Mouse (Mus musculus) right cerebral cortex, postnatal 25 days (tissue): Measurements from ENCODE around the gene Gm48552.

Source experiments
- DNase-seq: peaks from one replicate; pipeline ENCODE4 v3.0.0; 2022

Gm48552 gene

GRCm38 (mm10) chr10:81407539-81408423 is 19.0 kb downstream of the Gm48552 start:
- peak; percentile 72 for DNase-seq

DNA sequence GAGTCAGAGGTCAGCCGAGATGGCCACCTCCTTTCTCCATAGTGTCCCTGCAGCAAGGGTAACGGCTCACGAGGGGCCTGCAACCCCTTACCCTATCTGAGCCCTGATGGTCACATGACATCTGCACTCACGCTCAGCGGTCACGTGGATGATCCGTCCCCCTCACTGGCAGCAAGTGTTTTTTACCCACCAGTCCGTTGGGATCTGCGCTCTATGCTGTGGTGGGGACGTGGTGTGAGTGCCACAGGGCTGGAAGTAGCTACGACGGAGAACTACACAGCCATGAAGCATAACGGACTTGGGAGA is 19.6 kb downstream of the Gm48552 start:
- no peak for DNase-seq

GRCm38 (mm10) chr10:81408871-81409291 is 20.1 kb downstream of the Gm48552 start:
- DNase-seq, result no peak

DNA sequence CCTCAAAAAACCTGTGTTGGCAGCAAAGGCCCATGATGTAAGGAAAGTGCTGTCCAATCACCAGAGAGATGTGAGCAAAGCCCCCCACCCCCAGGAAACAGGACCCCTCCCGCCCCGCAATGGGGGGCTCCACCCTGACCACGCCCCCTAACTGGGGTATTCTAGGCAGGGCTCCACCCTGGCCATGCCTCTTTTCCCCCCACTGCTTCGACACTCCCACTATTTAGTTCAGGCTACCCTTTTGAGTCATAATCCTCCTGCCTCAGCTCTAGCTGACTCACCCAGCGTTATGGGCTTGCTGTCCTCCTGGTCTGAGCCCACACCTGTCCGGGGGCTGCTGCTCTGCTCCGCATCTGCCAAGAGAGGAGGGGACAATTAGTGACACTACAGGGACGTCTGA is 20.5 kb downstream of the Gm48552 start:
- no peak for DNase-seq

DNA sequence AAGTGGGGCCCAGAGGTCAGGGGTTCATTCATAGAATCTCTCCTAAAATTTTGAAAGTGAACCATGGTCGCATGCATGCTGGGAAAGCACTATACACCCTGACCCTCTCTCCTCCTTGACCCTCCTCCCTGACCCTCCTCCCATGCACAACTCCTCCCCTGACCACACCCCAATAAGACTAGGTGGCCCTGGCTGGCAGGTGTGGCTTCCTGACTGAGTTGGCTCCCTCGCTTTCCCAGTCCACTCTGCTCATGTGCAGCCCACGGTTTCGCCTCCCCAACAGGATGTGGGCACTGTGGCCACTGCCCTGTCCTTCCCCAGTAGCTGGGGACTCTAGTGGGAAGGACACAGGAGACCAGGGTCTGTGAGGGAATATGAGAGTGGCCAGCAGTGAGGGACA is 21.5 kb downstream of the Gm48552 start:
- DNase-seq, result no peak

DNA sequence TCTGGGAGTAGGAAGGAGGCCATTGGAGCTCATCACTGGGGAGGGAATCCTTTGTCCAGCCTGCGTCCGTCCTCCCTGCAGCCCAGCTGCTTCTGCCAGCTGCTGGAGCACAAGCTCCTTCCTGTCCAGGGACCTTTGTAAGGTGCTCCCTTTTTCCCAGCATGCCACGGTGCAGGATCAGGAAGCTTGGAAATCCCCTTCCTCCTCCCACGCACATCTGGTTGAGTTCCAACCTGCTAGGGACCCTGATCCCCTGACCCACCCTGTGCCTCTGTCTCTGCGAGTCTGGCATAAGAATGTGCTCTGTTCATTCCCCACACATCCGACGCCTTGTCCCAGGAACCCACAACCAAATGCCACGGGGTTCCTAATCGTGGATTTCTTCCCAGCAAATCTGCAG is 22.2 kb downstream of the Gm48552 start:
- no peak for DNase-seq

DNA sequence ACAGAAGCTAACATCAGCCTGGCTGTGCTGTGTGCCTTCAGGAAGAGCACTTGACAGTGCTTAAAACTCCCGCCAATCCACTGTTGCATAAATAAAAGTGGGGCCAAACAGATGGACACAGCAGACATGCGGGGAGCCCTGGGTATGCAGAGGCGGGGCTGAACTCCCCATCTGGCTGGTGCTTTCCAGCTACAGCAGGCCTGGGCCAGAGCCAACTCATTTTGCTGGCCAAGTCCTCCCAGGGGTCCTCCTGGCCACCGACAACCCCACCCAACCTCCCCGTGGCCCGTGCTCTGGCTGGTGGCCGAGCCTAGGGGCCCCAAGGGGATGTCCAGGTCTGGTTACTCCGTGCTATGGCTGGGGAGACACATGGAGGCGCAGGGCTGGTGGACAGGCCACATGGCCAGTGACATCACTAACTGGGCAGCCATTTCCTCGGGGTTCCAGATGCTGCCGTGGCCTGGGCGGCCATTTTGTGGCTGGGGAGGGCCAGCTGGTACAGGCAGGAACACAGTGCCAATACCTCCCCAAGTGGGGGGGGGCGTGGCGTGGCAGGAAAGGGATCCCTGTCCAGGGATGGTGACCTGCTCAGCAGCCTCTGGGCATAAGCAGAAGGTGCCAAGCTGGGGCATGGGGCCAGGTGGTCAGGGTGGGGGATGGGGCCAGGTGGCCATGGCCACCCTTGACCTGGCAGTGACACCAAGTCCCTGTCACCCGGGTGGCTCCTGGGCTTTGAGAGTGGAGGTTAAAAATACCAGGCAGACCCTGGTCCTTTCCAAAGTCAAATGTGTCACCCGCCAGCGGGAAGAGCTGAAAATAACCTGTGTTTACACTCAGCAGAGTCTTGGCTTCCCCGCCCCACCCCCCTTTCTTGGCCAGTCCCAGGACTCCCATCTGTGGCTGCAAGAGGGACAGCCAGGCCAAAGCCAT is 22.9 kb downstream of the Gm48552 start:
- DNase-seq, result peak; percentile 71

DNA sequence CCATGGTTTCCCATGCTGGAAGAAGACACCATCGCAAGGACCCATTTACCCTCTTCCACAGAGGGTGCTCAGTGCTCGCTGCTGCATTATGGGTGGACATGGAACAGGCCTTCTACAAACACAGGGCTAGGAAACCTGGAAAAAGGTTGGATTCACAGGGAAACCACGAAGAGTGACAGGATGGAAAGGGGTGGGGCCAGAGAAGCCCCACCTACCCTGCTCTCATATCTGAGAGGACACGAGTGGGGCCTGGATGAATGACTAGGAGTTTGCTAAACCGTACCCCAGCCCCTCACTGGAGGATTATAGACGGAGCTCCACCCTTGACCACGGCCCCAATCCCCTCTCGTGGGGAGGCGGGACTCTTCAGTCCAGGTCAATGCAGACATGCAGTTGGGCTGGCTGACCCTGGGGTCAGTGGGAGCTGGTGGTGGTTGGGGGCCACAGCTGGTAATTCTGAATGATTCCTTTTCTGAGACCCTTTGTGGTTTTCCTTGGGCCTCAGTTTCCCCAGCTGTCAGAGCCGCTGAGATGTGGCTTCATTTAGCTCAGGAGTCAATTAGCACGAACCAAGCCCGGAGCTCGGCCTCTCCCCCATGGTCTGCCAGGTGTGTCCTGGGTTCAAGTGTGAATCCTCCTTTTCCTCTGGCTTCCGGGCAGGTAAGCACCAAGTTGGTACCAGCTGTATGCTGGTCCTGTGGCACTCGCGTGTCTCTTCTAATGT is 23.9 kb downstream of the Gm48552 start:
- no peak for DNase-seq

GRCm38 (mm10) chr10:81413310-81414261 is 24.8 kb downstream of the Gm48552 start:
- peak; percentile 79 for DNase-seq

GRCm38 (mm10) chr10:81414682-81415081 is 25.9 kb downstream of the Gm48552 start:
- no peak for DNase-seq

DNA sequence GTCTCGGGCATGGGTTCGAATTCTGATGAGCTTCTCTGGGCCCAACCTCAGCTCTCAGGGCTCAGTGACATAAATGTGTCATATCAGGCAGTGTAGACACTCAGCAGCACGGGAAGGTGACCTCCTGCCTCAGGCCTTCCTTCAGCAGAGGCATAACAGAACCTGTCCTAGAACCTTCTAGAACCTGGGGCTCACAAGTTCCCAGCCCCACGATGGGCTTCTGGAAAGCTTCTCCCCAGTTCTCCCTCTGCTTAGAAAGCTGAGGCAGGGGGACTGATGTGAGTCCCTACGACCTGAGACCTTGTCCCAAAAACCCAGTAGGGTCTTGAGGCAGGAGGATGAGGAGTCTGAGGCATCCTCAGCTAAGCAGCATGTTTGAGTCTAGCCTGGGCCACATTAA is 26.3 kb downstream of the Gm48552 start:
- no peak for DNase-seq

DNA sequence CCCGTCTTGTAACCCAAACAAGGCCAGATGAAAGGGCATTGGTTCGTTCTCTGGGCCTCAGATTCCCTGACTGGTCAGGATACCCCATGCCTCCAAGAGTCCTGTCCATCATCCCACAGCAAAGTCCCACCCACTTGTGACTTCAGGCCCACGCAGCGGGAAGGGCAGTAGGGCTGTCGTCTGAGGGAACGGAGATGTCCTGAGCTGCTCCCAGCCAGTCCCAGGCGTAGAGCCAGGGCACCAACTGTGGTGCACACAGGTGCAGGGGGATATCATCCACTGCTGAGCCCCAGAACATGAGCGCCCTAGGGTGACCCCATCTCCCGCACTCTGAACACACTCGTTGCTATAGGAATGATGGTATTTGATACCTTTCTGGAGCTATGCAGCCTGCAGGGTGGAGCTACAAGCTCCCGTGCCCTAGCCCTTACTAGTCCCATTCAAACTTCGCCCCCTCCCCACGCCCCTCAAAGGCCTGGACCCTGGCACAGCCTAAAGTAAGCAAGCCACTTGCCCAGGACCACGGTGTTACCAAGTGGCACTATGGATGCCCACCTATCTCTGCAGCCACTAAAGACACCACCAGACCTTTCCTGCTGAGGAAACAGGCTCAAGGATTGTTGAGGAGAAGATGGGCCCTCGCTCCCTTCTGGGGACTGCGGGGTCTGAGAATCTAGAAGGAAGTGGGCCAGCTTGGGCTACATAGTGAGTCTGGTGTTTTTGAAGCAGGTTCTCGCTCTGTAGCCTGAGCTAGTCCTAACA is 26.9 kb downstream of the Gm48552 start:
- DNase-seq, result no peak

DNA sequence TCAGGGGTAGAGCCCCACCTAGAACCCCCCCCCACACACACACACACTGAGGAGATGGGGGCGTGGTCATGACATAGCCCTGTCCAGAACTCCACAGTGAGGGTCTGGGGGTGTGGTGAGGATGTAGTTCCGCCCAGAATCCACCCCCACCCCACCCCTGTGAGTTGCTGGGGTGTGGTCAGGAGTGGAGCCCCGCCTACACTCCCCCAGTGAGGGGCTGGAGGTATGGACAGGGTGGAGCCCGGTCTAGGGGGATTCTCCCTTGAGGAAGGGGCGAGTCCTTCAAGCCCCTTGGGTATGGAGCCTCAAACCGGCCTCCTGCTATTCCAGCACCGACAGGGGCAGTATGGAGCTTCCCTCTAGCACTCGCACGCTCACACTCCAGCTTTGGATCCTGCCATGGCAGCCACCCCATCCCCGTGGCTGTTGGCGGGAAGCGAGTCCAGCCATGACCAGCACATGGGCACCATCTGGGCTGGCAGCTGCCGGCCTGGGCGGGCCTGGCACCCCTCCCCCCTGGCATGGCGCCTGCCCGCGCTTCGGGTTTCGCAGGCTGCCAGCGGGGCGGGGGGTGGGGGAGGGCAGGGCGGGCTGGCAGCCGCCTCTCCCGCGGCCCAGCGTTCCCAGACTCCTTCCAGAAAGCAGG is 27.9 kb downstream of the Gm48552 start:
- peak; percentile 85 for DNase-seq

- no peak for DNase-seq
These were observed 28.7 kb downstream of the Gm48552 start for GRCm38 (mm10) chr10:81417227-81418215.

- DNase-seq, result no peak
These were observed 29.6 kb downstream of the Gm48552 start for GRCm38 (mm10) chr10:81418216-81419070.

DNA sequence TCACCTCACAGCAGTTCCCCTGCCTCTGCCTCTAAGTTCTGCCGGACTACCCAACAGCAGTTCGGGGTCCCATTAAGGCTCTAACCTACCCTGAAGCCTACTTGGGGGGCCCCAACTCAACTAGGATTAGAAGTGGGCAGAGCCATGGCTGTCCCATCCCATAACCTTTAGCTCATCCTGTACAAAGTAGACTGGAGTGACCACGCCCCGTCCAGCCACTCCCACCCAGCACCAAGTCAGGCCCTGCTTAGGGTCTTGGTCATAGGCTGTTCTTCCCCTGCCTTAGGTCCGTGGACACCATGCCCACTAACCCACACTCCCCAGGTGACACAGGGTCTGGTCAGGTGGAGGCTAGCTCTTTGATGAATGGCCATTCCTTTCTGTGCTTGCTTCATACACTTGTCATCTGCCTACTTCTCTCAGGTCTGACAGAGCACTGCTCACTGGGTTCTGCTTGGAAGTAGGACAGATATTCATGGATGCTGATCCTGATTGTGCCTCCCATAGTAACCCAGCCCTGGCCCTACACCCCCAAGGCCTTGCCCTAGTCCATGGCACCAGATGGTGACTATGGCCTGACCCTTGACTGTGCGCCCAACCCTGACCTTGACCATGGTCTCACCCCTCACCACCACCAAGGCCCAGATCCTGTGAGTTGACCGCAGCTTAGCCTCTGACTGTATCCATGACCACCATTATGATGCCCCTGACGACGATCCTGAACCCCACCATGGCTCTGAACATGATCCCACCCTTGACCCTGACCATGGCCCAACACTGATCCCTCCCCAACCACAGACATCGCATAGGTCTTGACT is 30.5 kb downstream of the Gm48552 start:
- no peak for DNase-seq

DNA sequence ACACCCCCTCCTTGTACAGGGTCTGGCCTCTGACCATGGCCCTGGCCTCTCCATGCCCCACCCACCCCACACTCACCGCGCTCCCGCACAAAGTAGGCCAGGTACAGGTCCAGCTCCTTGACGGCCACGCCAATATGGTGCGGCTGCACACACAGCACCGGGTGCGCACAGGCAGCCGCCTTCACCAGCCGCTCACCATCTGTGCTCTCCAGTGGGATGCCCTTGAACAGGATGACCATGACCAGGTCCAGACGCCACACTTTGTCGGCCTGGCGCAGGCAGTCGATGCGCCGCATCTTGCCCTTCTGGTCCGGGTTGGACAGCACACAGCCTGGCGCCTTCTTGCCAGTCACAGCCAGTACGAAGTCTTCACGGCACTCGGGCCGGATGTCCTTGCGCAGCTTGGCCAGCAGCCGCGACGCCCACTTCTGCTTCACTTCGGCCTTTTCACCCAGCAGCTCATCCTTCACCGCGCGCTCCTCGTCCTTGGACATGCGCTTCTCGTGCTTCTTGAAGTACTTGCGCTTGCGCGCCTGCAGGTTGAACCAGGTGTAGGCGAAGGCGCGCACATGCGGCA is 31.5 kb downstream of the Gm48552 start:
- peak; percentile 6 for DNase-seq
